Mouse (Mus musculus): ENCODE results near the gene Ift43.

The Ift43 gene

DNA sequence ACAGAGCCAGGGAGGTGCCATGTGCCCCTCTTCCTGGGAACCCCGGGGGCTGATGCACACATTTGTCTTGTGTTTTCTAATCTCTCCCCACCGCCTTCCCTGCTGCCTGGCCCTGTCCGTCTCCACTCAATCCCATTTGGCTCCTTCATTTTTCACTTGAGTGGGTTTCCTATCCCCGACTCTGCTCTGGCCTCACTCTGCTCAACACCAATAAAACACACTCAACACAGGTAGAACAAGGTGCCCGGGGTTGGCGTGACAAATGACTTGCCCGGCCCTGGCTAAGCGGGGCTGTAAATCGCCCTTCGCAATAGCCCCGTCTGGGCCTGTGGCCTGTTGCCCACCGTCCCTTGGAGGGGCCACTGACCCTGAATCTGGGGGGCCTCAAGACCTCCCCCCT, 92.0 kb downstream of the Ift43 start:
- no peak for DNase-seq (ENCODE audit: low spot score)

DNA sequence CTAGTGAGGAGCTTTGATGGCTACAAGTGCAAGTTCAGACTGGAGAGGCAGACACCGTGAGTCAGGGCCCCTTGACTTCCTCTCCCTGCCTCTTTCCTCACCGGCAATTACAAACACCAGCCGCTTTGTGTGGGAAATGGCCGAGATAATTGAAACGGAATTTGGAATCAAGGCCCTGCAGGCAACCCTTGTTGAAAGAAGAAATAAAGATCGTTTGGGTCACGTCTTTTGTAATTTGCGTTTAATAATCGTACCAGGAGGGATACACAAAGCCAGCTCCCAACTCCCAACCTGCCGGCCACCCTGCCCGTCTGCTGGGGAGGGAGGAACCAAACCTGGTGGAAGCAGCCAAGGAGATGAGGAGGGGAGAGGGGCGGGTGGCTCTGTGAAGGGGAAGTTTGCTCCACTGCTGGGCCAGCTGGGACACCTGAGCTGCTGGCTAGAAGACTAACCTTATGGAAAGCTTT, 93.2 kb downstream of the Ift43 start:
- no peak for DNase-seq (ENCODE audit: low spot score)

- no peak for DNase-seq (ENCODE audit: low spot score)
These were observed 94.5 kb downstream of the Ift43 start for GRCm38 (mm10) chr12:86176675-86177339.

DNA sequence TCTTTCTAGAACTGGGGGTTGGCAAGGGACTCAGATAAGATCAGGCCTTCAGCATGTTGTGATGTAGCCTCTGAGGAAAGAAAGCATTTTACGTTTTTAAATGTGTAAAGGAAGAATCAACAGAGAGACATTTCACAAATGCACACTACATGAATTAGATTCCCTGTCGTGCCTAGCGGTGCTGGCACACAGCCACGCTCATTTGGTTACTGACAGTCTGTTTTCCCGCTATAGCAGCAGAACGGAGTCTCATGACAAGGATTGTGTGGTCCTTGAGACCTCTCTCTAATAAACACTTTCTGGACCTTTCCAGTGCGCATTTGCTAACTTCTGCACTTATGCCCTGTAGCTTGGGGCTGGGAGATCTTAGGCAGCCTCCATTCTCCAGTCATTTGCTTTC, 96.9 kb downstream of the Ift43 start:
- no peak for DNase-seq (ENCODE audit: low spot score)

DNA sequence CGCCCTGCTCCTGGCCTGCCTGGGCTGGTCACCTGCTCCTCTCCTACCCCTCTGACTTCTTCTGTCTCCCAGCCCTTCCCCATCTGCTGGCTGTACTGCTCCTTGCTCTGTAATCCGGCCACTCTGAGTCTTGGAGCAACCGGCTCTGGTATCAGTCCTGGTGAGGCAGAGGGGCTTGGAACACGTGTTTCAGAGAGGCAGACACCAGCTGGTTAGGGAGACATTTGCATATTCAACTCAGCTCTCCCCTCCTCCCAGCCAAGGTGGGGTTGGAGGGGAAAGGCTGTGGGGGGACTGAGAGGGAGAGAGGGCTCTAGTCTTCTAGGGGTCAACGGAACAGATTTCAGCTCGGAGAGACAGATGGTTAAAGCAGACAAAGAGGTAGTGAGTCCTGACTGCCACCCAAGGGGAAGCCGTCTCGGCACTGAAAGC, 99.0 kb downstream of the Ift43 start:
- DNase-seq (ENCODE audit: low spot score), result no peak

DNA sequence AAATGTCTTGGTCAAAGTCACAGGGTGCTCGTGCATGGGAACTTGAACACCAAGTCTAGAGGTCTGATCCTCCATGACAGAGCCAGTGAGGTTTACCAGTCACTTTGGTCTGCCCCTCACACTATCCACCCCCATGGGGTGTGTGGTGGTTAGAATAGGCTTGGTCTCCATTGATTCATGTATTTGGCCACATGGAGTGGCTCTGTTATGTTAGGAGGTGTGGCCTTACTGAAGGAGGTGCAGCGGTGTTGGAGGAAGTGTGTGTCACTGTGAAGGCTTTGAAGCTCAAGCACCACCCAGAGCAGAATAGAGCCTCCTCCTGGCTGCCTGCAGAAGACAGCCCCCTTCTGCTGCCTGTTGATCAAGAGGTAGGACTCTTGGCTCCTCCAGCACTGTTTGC, 99.5 kb downstream of the Ift43 start:
- no peak for DNase-seq (ENCODE audit: low spot score)

DNA sequence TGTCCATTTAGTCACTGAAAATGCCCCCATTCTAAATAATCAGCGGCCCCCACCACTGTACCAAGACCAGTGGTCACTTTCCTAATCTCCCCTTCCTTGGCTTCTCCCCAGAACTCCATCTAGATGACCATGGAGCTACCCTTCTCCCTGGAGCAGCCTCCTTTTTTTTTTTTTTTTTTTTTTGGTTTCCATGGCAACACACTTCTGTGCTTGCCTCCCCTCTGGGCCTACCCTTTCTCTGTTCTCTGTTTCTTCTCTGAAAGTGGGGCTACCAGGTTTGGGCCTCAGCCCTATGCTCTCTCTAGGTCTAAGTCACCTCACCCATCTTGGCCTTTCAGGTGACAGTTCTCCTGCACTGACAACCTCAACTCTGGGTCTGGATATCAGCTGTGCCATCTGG, 100.1 kb downstream of the Ift43 start:
- DNase-seq (ENCODE audit: low spot score), result no peak

- no peak for DNase-seq (ENCODE audit: low spot score)
These were observed 105.8 kb downstream of the Ift43 start for GRCm38 (mm10) chr12:86188161-86188560.

DNA sequence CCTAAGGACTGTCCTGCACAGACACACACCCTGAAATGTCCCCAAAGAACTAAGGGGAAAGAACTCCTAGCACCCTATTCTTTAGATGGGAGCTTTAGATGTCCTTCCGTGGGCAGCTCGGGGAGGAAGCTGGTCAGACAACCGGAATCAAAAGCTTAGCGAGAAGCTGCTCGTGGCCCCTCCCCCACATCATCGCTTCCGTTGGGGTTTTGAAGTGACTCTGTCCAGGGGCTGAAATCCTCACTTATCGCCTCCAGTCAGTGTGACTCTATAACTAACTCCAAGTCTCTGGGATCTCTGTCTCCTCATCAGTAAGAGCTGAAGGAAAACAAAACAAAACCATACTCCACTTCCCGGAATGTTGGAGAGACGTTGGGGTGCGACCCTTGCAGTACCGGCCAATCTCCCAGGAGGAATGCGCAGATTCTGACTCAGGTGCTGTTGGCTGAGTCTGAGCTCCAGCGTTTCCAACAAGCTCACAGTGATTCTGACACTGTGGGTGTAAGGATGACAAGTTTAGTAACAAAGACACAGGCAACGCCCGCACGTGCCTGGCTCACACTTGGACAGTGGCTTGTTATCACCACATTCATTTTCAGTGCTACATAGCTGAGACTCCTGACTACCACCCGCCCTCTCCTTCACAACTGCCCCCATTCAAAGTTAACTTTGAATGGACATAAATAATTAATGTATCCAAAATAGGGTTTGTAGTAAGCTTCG, 107.4 kb downstream of the Ift43 start:
- DNase-seq (ENCODE audit: low spot score), result no peak

DNA sequence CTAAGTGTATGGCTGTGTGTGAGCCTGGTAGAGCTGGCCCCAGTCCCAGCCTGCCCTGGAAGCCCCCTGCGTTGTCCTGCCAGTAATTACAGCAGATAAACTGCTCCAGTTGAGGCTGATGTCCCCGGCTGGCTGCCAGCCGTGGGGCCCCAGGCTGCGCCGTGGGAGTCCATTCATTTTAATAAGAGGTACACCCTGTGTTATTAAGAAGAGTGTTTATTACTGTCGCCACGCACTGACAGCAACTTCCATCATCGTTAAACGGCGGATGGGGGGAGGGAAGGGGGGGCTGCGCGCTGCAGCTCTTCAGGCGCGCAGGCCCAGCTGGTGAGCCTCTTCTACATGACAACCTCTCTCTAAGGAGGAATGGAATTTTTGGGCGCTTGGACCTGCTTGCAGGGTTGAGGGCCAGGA, 109.7 kb downstream of the Ift43 start:
- DNase-seq (ENCODE audit: low spot score), result no peak

GRCm38 (mm10) chr12:86196944-86197343, 114.6 kb downstream of the Ift43 start:
- no peak for DNase-seq (ENCODE audit: low spot score)

DNA sequence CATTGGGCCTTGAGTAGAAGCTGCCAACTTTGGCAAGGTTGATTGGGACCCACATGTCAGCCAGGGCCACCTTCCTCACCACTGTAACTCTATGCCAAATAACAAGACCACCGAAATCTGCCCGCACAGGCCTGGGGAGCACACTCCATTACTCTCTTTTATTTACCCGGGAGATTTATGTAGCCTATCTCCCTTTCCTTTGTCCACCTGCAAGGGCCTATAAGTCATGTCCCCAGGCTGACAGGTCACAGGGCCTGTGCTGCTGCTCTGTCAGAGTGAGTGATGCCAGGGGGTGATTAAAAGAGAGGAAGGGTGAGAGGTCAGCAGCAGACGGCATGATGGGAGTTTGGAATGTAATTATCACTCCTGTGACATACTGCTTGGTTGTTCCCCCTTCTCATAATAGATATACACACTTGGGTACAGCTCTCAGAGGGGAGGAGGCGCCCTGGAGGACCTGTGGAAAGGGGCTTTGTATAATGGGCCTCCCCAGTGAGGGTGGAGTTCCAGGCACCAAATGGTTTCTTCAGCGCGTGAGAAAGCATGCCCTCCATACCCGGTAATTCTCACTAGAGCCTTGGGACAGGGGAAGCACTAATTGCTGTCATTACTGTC, 121.2 kb downstream of the Ift43 start:
- no peak for DNase-seq (ENCODE audit: low spot score)

DNA sequence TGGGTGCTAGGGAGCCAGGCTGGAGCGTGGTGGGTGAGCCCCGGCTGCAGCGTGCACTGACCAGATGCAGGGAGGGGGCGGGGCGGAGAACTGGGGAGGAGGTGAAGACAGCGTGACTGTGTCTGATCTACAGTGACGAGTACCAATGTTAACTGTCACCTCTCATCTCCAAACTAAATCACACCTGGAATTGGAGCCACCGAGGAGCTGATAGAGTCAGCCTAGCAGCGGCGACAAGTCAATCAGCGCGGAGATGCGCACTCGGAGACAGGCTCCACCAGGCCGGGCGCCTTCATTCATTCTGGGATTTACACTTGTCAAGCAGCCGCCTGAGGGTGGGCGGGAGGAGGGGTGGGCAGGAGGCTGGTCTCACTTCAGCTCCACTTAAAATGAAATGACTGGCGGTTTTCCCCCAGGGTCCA, 128.8 kb downstream of the Ift43 start:
- DNase-seq (ENCODE audit: low spot score), result no peak

Data from spleen, adult 12 weeks (tissue).